29 mouse cellular contexts compared by ENCODE assay signal in the genomic region with DNA sequence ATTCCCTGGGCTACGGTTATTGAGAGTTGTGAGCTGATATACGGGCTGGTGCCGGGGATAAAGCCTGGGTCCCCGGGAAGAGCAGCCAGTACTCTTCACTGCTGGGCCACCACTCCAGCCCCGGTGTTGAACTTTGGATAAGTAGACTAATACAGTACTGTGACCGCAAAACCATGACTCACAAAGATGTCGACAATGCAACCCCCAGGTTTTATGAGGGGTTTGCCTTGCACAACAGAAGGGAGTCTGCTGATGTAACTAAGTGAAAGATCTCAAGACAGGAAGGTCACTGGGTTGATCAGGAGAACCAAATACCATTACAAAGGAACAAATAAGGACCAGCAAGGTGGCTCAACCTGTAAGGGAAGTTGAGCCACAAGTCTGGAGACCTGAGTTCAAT. TPM values are rescaled to one million over a fixed set of nuclear protein-coding genes. Genes with fewer than 3 reads are reported as not detected.
DNase-seq lines count a peak whose midpoint lies in the region; ATAC-seq and TF ChIP-seq lines count a peak whose summit lies in the region.
"Had no signal": no experiment of that assay in that cellular context is flagged by ENCODE, and none has a peak within 500 bp of the region (broad histone marks: within the 10 kb centered on the region; RNA-seq: fewer than 3 reads in every experiment).

No protein-coding gene starts in this region.

- peaks cover 3 to 7% of the 10 kb centered on the region in 2 experiments; a peak in 3 of 4 replicates for H3K27me3 ChIP-seq in MEL (ENCODE audit: control insufficient read depth in 1 of 2, insufficient read depth in 2 of 2, low read length in 2 of 2)
- H3K27me3 ChIP-seq in neural tube, embryonic 15.5 days (replicated peaks) = peaks cover 18% of the 10 kb centered on the region

- H3K79me2 ChIP-seq in MEL (ENCODE audit: control insufficient read depth, insufficient read depth, low read length, poor library complexity) = no peaks in the 10 kb centered on the region

- H3K4me2 ChIP-seq in neural tube, embryonic 15.5 days = no peak overlapping the region
- H3K4me2 ChIP-seq: forebrain, embryonic 13.5 days; heart, embryonic 11.5 days; hindbrain, embryonic 13.5 days; intestine, embryonic 15.5 days had no signal

- DNase-seq in 3134 (ENCODE audit: extremely low read depth, insufficient read length, low spot score) = peak; percentile 67
- peak; percentile 42 for DNase-seq in 3T3-L1 (ENCODE audit: low read depth, low spot score)
- DNase-seq in MEL (ENCODE audit: low read depth, low spot score) = peak; percentile 83
- no peak for DNase-seq in lung, postnatal 14 days
- DNase-seq in layer of hippocampus, adult 9-10 months (ENCODE audit: low spot score) = no peak
- DNase-seq: adrenal gland, adult 8-10 months; adrenal gland, postnatal 36 days; cerebellum, adult 18-20 months; cerebellum, adult 9-10 months; cerebellum, postnatal 14 days; gastrocnemius, postnatal 10 days; gastrocnemius, postnatal 36 days had no signal

- H3K36me3 ChIP-seq in MEL (ENCODE audit: control insufficient read depth in 1 of 2, insufficient read depth in 2 of 2, low read length in 2 of 2) = peaks cover 0 to 3% of the 10 kb centered on the region in 2 experiments; a peak in 1 of 4 replicates
- H3K36me3 ChIP-seq in neural tube, embryonic 15.5 days = no peaks in the 10 kb centered on the region
- H3K36me3 ChIP-seq: forebrain, embryonic 10.5 days; hindbrain, embryonic 13.5 days; intestine, embryonic 15.5 days had no signal

- no peak for TF ChIP-seq CTCF in MEL (IDR thresholded peaks at IDR 0.05 in 2 of 3, conservative IDR thresholded peaks at IDR 0.05 in 1 of 3; ENCODE audit: control insufficient read depth in 1 of 3, insufficient read depth in 1 of 3, low read depth in 2 of 3, low read length in 3 of 3, poor library complexity in 1 of 3, severe bottlenecking in 1 of 3)

- H3K9me3 ChIP-seq in MEL (replicated peaks; ENCODE audit: insufficient read depth, low read length) = no peaks in the 10 kb centered on the region
- no peaks in the 10 kb centered on the region for H3K9me3 ChIP-seq in neural tube, embryonic 15.5 days (replicated peaks)
- H3K9me3 ChIP-seq: hindbrain, embryonic 13.5 days; intestine, embryonic 15.5 days had no signal

- peak overlapping the region; percentile 97 for H3K27ac ChIP-seq in MEL (ENCODE audit: control insufficient read depth, low read depth, low read length)
- H3K27ac ChIP-seq in neural tube, embryonic 15.5 days (replicated peaks) = no peak overlapping the region
- H3K27ac ChIP-seq: forebrain, embryonic 10.5 days; forebrain, embryonic 13.5 days; hindbrain, embryonic 13.5 days; intestine, embryonic 15.5 days had no signal

- TF ChIP-seq POLR2A in MEL (IDR thresholded peaks at IDR 0.05; ENCODE audit: control insufficient read depth in 1 of 2, insufficient read depth in 1 of 2, low read depth in 1 of 2, low read length in 2 of 2, poor library complexity in 1 of 2) = no peak

- no peak for TF ChIP-seq RAD21 in MEL (IDR thresholded peaks at IDR 0.05; ENCODE audit: low read depth, low read length)

- peak; percentile 26; the same call in 1 of the 2 replicates for ATAC-seq in megakaryocyte progenitor cell, adult 5-6 weeks (replicated peaks; ENCODE audit: poor library complexity)
- ATAC-seq in neural tube, embryonic 15.5 days (ENCODE audit: low FRiP score) = no peak
- ATAC-seq: forebrain, embryonic 13.5 days; forebrain, embryonic 16.5 days; hindbrain, embryonic 16.5 days; intestine, embryonic 15.5 days had no signal

- no peak; a peak in 1 of 4 replicates for TF ChIP-seq EP300 in MEL (IDR thresholded peaks at IDR 0.05; ENCODE audit: low read depth in 1 of 2, low read length in 2 of 2)

- H3K4me1 ChIP-seq in MEL (ENCODE audit: control insufficient read depth in 1 of 2, insufficient read depth in 2 of 2, low read length in 2 of 2) = peaks cover 6 to 10% of the 10 kb centered on the region in 2 experiments; a peak in 3 of 4 replicates
- peaks cover 22% of the 10 kb centered on the region for H3K4me1 ChIP-seq in neural tube, embryonic 15.5 days

- WGBS in neural tube, embryonic 15.5 days = 61% methylated on average over 7 of the region's 7 CpGs

- no peak overlapping the region for H3K4me3 ChIP-seq in MEL (ENCODE audit: control insufficient read depth in 1 of 2, insufficient read depth in 1 of 2, low read depth in 2 of 2, low read length in 2 of 2)
- no peak overlapping the region for H3K4me3 ChIP-seq in neural tube, embryonic 15.5 days (replicated peaks)
- H3K4me3 ChIP-seq: forebrain, embryonic 10.5 days; forebrain, embryonic 13.5 days; hindbrain, embryonic 13.5 days; intestine, embryonic 15.5 days had no signal

- H3K9ac ChIP-seq in MEL (ENCODE audit: control insufficient read depth, low read depth, low read length, poor library complexity, severe bottlenecking) = peak overlapping the region; percentile 55
- no peak overlapping the region for H3K9ac ChIP-seq in neural tube, embryonic 15.5 days (replicated peaks)
- H3K9ac ChIP-seq: forebrain, embryonic 13.5 days; hindbrain, embryonic 13.5 days; intestine, embryonic 15.5 days had no signal

TF ChIP-seq in MEL, 35 proteins besides CTCF, POLR2A, EP300 and RAD21:
- TF ChIP-seq NRF1 (IDR thresholded peaks at IDR 0.05; ENCODE audit: insufficient read depth, low read depth, low read length, poor library complexity, severe bottlenecking) = no peak
- TF ChIP-seq MAFK (IDR thresholded peaks at IDR 0.05; ENCODE audit: borderline replicate concordance, low read depth, low read length) = no peak
- no peak for TF ChIP-seq POLR2AphosphoS5 (IDR thresholded peaks at IDR 0.05; ENCODE audit: borderline replicate concordance, low read depth, low read length)
- TF ChIP-seq MYB (IDR thresholded peaks at IDR 0.05; ENCODE audit: low read depth, low read length) = no peak
- peak; percentile 22; the same call in 1 of the 2 replicates for TF ChIP-seq ETS1 (IDR thresholded peaks at IDR 0.05; ENCODE audit: low read depth, low read length)
- TF ChIP-seq NELFE (IDR thresholded peaks at IDR 0.05; ENCODE audit: low read depth, low read length) = no peak
- TF ChIP-seq ELF1 (IDR thresholded peaks at IDR 0.05; ENCODE audit: low read depth, low read length) = no peak
- no peak for TF ChIP-seq MEF2A (IDR thresholded peaks at IDR 0.05; ENCODE audit: extremely low read depth, insufficient replicate concordance, low read depth, low read length, poor library complexity, severe bottlenecking)

RNA-seq across cellular contexts. Expression of gene Cdr2l, which starts 5.0 kb away (rescaled TPM):
- total RNA-seq in MEL (2012; rRNA removed) = 6.3 and 8.2 TPM in 2 replicates
- 1 to 10 TPM in 1 of 2 experiments, not detected in 1; 5.2 TPM for polyA plus RNA-seq in MEL (2012; ENCODE audit: insufficient read depth in 1 of 2, insufficient read length in 2 of 2, low read depth in 1 of 2, low replicate concordance in 2 of 2, missing spikeins in 1 of 2)
- 0.20 and 0.42 TPM in 2 replicates for total RNA-seq in megakaryocyte progenitor cell, adult 5-6 weeks (2015)
- 0.08 and 0.34 TPM in 2 replicates for total RNA-seq in megakaryocyte progenitor cell, adult 5-6 weeks (2017)
- polyA plus RNA-seq in neural tube, embryonic 15.5 days (2015; fragmentation: Nextera tagmentation; extraction: Ambion mirVana) = 21.5 and 23.9 TPM in 2 replicates

RNA-seq across cellular contexts. Expression of gene Hid1, which starts 9.2 kb away (rescaled TPM):
- total RNA-seq in MEL (2012; rRNA removed) = 0.88 and 1.1 TPM in 2 replicates
- 1 to 10 TPM in 1 of 2 experiments, not detected in 1; 3.0 TPM for polyA plus RNA-seq in MEL (2012; ENCODE audit: insufficient read depth in 1 of 2, insufficient read length in 2 of 2, low read depth in 1 of 2, low replicate concordance in 2 of 2, missing spikeins in 1 of 2)
- 0.52 and 0.81 TPM in 2 replicates for total RNA-seq in megakaryocyte progenitor cell, adult 5-6 weeks (2015)
- 0.10 TPM in 1 of 2 replicates, not detected in the other for total RNA-seq in megakaryocyte progenitor cell, adult 5-6 weeks (2017)
- 49.5 and 55.6 TPM in 2 replicates for polyA plus RNA-seq in neural tube, embryonic 15.5 days (2015; fragmentation: Nextera tagmentation; extraction: Ambion mirVana)

RNA-seq across cellular contexts. Expression of gene Mrpl58, which starts 26.8 kb away (rescaled TPM):
- total RNA-seq in MEL (2012; rRNA removed) = 132 and 137 TPM in 2 replicates
- polyA plus RNA-seq in MEL (2012; ENCODE audit: insufficient read depth in 1 of 2, insufficient read length in 2 of 2, low read depth in 1 of 2, low replicate concordance in 2 of 2, missing spikeins in 1 of 2) = 100 to 1,000 TPM in 1 of 2 experiments, not detected in 1; 137 TPM
- total RNA-seq in megakaryocyte progenitor cell, adult 5-6 weeks (2015) = 83.4 and 98.3 TPM in 2 replicates
- total RNA-seq in megakaryocyte progenitor cell, adult 5-6 weeks (2017) = 81.1 and 96.4 TPM in 2 replicates
- polyA plus RNA-seq in neural tube, embryonic 15.5 days (2015; fragmentation: Nextera tagmentation; extraction: Ambion mirVana) = 175 and 183 TPM in 2 replicates

RNA-seq across cellular contexts. Expression of gene Otop3, which starts 42.2 kb away (rescaled TPM):
- total RNA-seq in MEL (2012; rRNA removed) = not detected in 2 replicates
- polyA plus RNA-seq in MEL (2012; ENCODE audit: insufficient read depth in 1 of 2, insufficient read length in 2 of 2, low read depth in 1 of 2, low replicate concordance in 2 of 2, missing spikeins in 1 of 2) = not detected
- total RNA-seq in megakaryocyte progenitor cell, adult 5-6 weeks (2015) = not detected in 2 replicates
- total RNA-seq in megakaryocyte progenitor cell, adult 5-6 weeks (2017) = not detected in 2 replicates
- polyA plus RNA-seq in neural tube, embryonic 15.5 days (2015; fragmentation: Nextera tagmentation; extraction: Ambion mirVana) = 2.5 and 2.6 TPM in 2 replicates
- total RNA-seq: adrenal gland, adult 8-10 months; adrenal gland, postnatal 36 days; ES-E14; gastrocnemius, adult 18-20 months; gastrocnemius, postnatal 10 days; gastrocnemius, postnatal 36 days; heart, adult 8-10 months; heart, postnatal 25 days; hematopoietic stem cell, adult 5-6 weeks had no signal
- polyA plus RNA-seq: embryonic facial prominence, embryonic 11.5 days; forebrain, embryonic 10.5 days; forebrain, embryonic 13.5 days; heart, embryonic 11.5 days; heart, embryonic 14.5 days; heart, postnatal 0 days had no signal

RNA-seq across cellular contexts. Expression of gene Atp5h, which starts 43.0 kb away (rescaled TPM):
- total RNA-seq in MEL (2012; rRNA removed) = 665 and 706 TPM in 2 replicates
- polyA plus RNA-seq in MEL (2012; ENCODE audit: insufficient read depth in 1 of 2, insufficient read length in 2 of 2, low read depth in 1 of 2, low replicate concordance in 2 of 2, missing spikeins in 1 of 2) = 1,000 to 10,000 TPM in 1 of 2 experiments, 100 to 1,000 TPM in 1; 525 to 1,715 TPM
- total RNA-seq in megakaryocyte progenitor cell, adult 5-6 weeks (2015) = 703 and 731 TPM in 2 replicates
- total RNA-seq in megakaryocyte progenitor cell, adult 5-6 weeks (2017) = 770 and 871 TPM in 2 replicates
- polyA plus RNA-seq in neural tube, embryonic 15.5 days (2015; fragmentation: Nextera tagmentation; extraction: Ambion mirVana) = 949 and 1,025 TPM in 2 replicates

Comparison
In these comparisons a context has a peak if more than half of its experiments do, and no peak if none do; other contexts are left out.
1. DNase-seq: peak in 3134 (single experiment), 3T3-L1 (single experiment) and MEL (single experiment); none in lung, postnatal 14 days (single experiment) and layer of hippocampus, adult 9-10 months (single experiment).